Mouse (Mus musculus) right cerebral cortex, postnatal 10 days (tissue): ENCODE data around the gene Bank1.

Experiments used
- DNase-seq, 2 experiments: peaks; one replicate each; pipeline ENCODE4 v3.0.0; 2021; ENCODE audit warnings: low spot score in 2 of 2

The Bank1 gene

DNA sequence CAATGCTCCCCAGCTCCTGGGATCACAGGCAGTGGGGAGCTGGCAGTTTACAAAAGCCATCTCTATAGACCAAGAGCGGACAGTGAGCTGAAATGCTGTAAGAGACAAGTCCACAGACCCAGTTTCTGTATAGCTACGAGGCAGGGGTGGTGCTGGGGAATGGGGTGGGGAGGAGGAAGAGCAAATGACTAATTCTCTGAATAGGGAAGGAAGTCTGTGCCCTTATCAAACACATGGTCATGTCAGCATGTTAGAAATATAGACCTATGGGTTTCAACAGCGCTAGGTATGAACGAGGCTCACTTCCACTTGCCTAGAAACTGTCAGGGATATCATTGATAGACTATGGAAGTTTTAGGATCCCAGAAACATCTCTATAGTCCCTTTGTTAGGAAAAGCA is 73.0 kb downstream of the Bank1 start:
- no peak for DNase-seq

DNA sequence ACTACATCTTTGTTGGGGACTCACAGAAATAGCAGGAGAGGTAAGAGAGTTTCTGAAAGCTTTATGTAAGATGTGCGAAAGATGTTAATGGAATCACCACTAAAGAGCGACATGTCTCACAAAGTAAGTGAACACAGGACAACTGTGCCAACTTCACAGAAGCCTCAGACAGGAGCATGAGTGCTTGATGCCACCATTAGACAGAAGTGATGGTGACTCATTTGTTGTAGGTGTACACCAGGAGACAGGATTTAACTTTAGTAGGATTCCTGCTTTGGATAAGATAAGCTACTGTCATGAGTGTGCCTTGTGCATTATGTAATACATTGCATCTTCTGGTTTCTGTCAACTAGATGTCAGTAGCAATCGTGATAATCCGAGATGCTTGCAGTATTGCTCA is 74.3 kb downstream of the Bank1 start:
- no peak for DNase-seq

- no peak for DNase-seq
Observed at GRCm38 (mm10) chr3:136247331-136247730, 78.5 kb downstream of the Bank1 start.

DNA sequence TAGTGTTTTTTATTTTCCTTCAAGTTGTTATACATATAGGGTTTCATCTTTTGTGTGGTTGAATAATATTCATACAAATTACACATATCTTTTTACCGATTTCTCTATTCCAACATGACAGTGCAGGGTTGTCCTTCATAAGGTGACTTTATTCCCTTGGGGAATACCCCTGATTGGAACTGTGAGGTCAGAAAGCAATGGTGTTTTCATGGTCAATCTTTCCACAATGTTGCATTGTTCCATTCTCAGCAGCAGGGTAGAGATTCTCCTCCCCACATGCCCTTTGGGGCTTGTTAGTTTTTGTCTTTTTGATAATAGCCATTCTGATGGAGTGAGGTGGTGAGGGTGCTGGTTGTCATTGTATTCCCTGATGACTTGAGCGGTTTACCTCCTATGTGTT is 80.9 kb downstream of the Bank1 start:
- no peak for DNase-seq

DNA sequence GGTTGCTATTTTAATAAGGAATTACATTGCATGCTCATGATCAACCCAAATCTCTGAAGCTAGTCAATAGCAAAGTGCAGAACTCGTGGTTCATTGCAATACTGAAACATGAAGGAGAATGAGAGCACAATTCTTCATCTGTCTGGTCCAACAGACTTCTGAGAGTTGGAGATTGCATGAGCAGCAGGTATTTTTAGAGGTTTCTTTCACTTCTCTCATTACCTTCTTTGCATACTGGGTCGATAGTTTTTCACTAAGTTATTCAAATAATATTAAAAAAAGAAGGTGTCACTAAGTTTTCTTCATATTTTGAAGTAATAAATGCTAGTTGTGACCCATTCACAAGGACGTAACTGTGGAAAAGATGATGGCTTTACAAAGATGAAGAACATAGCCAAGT is 87.1 kb downstream of the Bank1 start:
- DNase-seq: no peak

GRCm38 (mm10) chr3:136233507-136233906 is 92.4 kb downstream of the Bank1 start:
- no peak for DNase-seq

GRCm38 (mm10) chr3:136230602-136231151 is 95.2 kb downstream of the Bank1 start:
- DNase-seq: no peak

- no peak for DNase-seq
Observed at GRCm38 (mm10) chr3:136189661-136190228, 136.1 kb downstream of the Bank1 start.

- no peak for DNase-seq
Observed at GRCm38 (mm10) chr3:136186548-136187113, 139.2 kb downstream of the Bank1 start.

GRCm38 (mm10) chr3:136171631-136172030 is 154.2 kb downstream of the Bank1 start:
- no peak for DNase-seq

DNA sequence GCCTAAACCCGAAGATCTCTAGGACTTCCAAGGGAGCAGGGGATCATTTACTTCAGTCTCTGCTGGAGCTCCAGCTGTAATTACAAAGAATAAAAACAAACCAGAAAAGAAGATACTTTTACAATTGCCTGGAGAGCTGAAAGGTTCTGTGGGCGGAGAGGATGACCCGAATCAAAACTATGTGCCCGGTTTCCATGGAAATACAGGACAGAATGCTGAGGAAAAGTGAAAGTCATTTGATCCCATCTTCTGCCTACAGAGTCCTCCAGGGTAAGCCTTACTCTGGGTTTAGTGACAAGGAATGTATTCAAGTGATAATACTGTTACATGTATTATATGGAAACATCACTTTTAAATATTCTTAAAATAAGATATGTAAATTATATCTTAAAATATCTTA is 157.8 kb downstream of the Bank1 start:
- no peak for DNase-seq

DNA sequence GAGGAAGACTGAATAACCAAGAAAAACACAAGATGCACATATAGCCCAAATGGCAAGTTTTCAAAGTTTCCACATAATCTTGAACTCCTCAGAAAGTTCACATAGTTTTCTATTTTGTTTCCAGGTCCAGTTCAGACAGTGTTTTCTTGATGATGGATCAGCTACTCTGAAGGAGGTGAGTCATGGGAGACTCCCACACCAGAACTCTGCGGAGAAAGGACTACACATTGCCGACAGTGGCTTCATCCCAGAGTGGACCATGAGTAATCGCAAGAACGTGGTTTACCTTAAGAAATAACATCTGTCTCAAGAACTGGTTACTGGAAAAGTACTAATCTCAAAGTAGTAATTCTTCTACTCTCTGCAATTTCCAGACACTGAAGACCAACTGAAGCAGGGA is 159.2 kb downstream of the Bank1 start:
- no peak for DNase-seq

GRCm38 (mm10) chr3:136166033-136166361 is 159.9 kb downstream of the Bank1 start:
- DNase-seq: no peak

GRCm38 (mm10) chr3:136165167-136166032 is 160.5 kb downstream of the Bank1 start:
- DNase-seq: peak; percentile 71 to 80

- DNase-seq: no peak
Observed at GRCm38 (mm10) chr3:136158059-136158458, 167.8 kb downstream of the Bank1 start.

DNA sequence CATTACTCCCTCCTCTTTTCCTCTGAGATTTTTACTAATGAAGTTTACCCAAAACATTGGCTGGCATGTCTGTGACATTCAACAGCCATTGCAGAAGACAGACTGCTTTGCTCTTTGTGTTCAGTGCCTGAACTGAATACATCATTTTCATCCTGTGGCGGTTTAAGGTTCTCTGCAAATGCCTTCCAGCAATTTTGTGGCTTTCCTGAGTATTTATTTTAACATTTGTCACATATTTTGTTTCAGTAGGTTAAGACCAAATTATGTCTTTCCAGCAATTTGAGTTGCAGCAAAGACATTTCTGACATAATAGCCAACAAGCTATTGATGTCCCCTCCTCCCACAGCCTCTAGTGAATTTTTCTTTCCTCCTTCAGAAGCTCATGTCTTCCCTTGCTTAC is 170.3 kb downstream of the Bank1 start:
- no peak for DNase-seq

DNA sequence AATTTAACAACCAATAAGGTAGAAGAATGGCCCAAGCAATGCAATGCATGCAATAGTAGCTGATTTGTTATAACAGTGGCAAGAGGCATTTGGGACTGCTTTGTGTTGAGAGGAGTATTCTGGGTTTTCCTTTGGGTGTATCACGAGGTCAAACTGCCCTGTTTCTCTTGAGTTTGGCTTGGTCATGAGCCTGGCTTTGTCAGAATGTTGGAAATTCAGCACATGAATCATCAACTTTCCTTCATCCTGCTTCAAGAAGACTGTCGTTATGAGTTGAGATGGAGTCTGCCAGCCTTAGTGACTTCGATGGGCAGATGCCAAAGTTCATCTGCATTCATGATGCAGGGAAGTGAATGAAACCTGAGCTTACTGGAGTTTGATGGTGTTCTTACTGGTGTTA is 175.0 kb downstream of the Bank1 start:
- no peak for DNase-seq

DNA sequence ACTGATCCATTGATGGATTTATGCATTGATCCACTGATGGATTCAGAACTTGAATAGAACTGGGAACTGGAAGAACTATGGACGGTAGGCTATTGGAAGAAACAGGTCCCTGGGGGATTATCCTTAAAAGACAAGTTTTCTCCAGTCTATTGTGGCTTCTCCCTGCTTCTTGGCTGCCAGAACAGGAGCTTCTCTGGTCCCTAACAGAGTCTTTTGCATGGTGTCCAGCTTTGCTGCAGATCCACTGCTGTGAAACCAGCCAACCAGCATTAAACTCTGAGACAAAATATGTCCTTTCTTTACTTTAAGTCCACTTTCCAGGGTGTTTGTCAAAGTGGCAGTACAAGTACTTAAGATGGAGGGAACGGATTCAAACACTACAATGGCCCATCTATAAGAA is 178.7 kb downstream of the Bank1 start:
- no peak for DNase-seq

DNA sequence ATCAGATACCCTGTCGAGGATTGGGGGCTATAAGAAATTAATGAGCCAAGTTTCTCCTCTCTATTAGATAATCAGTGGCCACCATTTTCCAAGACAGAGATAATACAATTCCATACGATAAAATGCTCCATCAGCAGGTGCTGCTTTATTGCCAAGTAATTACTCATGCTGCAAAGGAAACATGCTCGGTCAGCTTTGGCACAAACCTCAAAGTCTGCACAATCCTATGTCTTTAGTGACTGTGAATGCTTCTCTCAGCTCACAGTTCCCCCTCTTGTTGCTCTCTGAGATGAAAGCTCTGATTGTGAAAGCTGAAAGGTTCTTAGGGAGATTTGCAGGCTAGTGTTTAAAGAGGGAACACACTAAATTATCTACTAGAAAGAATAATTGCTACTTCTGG is 193.9 kb downstream of the Bank1 start:
- no peak for DNase-seq

DNA sequence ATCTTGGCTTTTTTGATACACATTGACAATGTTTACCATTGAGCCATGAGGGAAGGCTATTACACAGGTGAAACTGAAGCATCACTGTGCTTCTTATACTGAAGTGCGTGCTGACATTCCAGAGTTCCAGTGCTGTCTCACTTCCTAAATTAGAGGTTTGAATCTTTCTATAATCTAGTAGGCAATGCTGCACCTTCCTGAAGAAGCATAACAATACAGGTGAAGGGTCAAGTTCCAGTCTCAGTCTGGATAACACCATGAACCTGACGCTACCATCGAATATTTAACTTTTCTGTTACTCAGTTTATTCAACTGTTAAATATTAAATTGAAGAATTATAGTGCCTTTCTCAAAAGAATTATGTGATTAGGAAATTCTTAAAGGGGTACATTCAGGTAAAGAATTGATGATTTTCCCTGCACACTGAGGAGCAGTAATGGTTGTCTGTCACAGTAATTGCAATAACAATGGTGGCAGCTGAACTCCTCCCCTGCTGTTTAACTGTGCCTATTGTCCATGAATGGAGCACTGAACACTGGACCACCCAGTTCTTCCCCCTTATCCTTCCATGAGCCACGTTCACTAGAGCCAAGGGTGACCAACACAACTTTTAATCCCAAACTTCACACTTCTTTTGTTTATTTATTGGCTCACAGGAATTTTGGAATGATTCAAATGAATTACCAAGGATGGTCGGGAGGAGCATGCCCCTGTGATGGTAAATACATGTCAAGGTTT is 210.2 kb downstream of the Bank1 start:
- no peak for DNase-seq

DNA sequence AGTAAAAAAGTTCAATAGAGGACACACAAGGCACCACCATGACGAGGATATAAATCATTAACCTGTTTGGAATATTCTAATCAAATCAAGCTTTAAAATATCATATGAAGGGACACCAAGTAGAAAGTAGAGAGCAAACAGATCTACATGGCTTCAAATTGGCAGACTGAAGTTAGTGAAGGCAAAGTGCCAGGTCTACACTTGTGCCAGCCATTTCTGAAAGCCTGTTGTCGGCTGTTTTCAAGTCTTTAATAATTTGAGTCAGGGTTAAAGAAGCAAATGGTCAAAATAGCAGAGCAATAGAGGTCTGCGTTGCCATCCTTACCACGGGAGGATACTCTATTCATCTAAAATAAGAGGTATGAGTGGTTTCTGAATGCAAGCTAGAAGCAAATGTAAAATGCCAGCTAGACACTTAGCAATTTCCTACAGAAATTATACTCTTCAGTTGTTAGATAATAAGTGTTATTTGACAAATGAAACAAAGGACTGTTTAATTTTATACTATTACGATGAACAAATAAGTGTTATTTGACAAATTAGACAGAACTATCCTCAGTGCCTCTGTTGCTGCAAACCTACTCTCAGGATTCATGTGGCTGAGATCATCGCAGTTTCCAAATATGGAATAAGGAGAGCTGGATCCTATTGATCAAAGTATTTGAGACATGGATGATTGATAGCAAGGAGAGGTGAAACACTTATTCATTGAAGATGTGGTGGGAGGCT is 216.3 kb downstream of the Bank1 start:
- DNase-seq: no peak

GRCm38 (mm10) chr3:136106452-136106851 is 219.4 kb downstream of the Bank1 start:
- no peak for DNase-seq
